Mouse (Mus musculus) testis, adult 2 months (tissue): Measurements from ENCODE around the gene Chst8.

Experiments used
- CTCF ChIP-seq: fragments of 200-500 bp; IDR thresholded peaks from 2 replicates; pipeline ENCODE4 v1.5.1; 2012; ENCODE audit warnings: low read depth, mild to moderate bottlenecking, inconsistent platforms, low read length, moderate library complexity; ENCODE audit not compliant: control insufficient read depth, insufficient read depth, insufficient replicate concordance
- POLR2A ChIP-seq: fragments of 200-500 bp; IDR thresholded peaks from 2 replicates; pipeline ENCODE4 v1.6.1; 2012; ENCODE audit warnings: low read depth, mild to moderate bottlenecking, inconsistent platforms, low read length, moderate library complexity; ENCODE audit not compliant: control insufficient read depth

DNA sequence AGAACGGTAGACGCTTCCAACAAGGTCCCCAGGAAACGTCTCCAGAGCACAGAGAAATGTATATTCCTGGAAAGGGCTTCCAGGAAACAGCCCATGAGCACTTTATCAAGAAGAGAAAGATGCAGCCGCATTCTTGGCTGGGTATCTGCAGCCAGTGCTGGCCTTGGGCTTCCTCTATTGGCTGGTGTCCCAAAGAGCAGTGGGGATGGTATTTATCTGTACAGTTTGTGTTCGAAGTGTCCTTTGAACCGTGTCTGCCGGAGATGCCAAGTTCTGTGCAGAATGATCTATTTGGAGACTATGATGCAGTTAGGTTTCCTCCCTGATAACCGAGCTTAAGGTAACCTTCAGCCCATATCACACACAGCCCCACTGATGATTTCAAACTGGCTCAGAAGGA is 43.0 kb downstream of the Chst8 start:
- TF ChIP-seq CTCF (no peak), POLR2A (no peak)
